Mouse (Mus musculus) megakaryocyte progenitor cell, adult 5-6 weeks (primary cell): ENCODE measurements around the gene Gm28576. TPM values are rescaled to one million over a fixed set of nuclear protein-coding genes. Genes with fewer than 3 reads are reported as not detected.
"Not testable (repeated sequence)": the region's sequence is repeated elsewhere in the genome, so short reads cannot be mapped to it uniquely, and the experiment has no call there.

Experiments
- ATAC-seq: replicated peaks from 2 replicates; pipeline ENCODE4 v1.8.0; 2016; ENCODE audit warnings: mild to moderate bottlenecking, moderate TSS enrichment, inconsistent platforms; ENCODE audit not compliant: poor library complexity
- total RNA-seq, 2 experiments: library from RNA; stranded (forward) in 1 of 2; stranded (reverse) in 1 of 2; fragments of 157-497, 149-512 nt in 1 of 2; fragments of 200-1000 nt in 1 of 2; gene quantifications; 2 replicates each; pipeline versions ENCODE4 v1.2.3 to v1.2.4; 2015 to 2017

Gene Gm28576
- not detected in 2 replicates for total RNA-seq (2015)
- total RNA-seq (2017) = not detected in 2 replicates

DNA sequence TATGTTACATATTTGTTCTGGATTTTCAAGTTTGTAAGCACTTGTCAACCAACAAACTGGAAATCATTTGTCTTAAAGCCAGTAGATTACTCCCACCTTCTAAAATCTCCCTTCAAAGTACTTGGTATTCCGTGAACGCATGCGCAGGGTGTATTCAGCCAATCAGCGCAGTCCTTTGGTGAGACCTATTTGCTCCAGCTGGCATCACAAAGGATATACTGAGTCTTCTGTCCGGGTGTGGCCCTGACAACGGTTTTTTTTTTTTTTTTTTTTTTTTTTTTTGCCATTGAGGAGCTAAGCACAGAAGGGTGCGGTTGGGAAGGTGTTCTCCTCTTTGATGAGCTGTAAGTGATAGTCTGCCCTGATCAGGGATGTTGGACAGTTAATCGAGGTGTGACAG is at the start of gene Gm28576:
TSS of gene Gm28576 (plus strand) at position 301 of the 400 bp plus-strand sequence.
- ATAC-seq = not testable (repeated sequence)

Other genes starting within 250 kb of the Gm28576 start
- not detected in 2 replicates for gene Gm20826, start 84.5 kb upstream of the Gm28576 start, total RNA-seq (2015)
- gene Gm20826, start 84.5 kb upstream of the Gm28576 start, total RNA-seq (2017) = 0.20 TPM in 1 of 2 replicates, not detected in the other